In the genomic region with DNA sequence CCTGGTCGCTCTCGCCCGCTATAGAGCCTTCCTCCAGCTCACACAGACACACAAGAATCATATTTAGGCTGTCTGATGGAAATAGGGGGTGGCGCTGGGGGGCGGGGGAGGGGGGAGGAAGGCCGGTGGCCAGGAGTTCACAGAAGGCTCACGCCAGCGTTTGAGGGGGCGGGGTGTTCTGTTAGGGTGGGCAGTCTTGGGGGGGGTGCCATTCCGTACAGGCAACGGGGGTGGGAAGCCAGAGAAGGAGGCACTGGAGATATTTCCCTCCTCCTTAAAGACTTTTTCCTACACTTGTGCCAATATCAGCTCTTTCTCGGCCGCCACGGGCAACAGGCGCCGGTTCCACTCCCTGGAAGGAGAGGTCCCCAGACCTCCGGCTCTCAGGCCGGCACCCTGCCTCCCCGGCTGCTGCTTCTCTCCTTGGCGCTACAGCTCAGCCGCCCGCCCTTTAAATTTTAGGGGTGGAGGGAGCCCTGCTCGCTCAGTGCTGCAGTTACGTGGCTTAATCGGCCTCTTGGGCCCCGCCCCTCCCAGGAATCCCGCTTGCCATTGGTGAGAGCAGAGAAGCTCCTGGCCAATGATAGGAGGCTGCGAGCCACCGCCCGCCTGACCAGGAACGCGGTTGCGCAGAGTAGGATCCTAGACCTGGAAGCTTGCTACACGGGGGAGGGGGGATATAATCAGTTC, we compare ENCODE assay signal across 8 mouse cellular contexts. TPM values are rescaled to one million over a fixed set of nuclear protein-coding genes. Genes with fewer than 3 reads are reported as not detected.
DNase-seq lines count a peak whose midpoint lies in the region; ATAC-seq lines count a peak whose summit lies in the region.

No protein-coding gene starts in this region.

- H3K27ac ChIP-seq in brown adipose tissue, adult 24 weeks (replicated peaks; ENCODE audit: low read depth, low read length): peak overlapping the region; percentile 61; the same call in 1 of the 2 replicates
- peak overlapping the region; percentile 90 for H3K27ac ChIP-seq in heart, embryonic 13.5 days (replicated peaks)
- H3K27ac ChIP-seq in liver, embryonic 13.5 days: peak overlapping the region; percentile 50
- H3K27ac ChIP-seq in stomach, embryonic 16.5 days (ENCODE audit: low read length): peak overlapping the region; percentile 92

- no peaks in the 10 kb centered on the region; the same call in 1 of the 2 replicates for H3K36me3 ChIP-seq in heart, embryonic 13.5 days
- H3K36me3 ChIP-seq in liver, embryonic 13.5 days: no peaks in the 10 kb centered on the region
- no peaks in the 10 kb centered on the region for H3K36me3 ChIP-seq in stomach, embryonic 16.5 days (ENCODE audit: control insufficient read depth, insufficient read depth, low read length)

- peaks cover 18% of the 10 kb centered on the region for H3K4me1 ChIP-seq in brown adipose tissue, adult 24 weeks (ENCODE audit: control insufficient read depth, insufficient read depth, insufficient read length, low read length)
- peaks cover 48% of the 10 kb centered on the region for H3K4me1 ChIP-seq in heart, embryonic 13.5 days
- peaks cover 39% of the 10 kb centered on the region for H3K4me1 ChIP-seq in liver, embryonic 13.5 days (replicated peaks)
- peaks cover 44% of the 10 kb centered on the region for H3K4me1 ChIP-seq in stomach, embryonic 16.5 days (ENCODE audit: control insufficient read depth, insufficient read depth, low read length)

- under 1% methylated on average over 34 of the region's 34 CpGs for WGBS in heart, embryonic 13.5 days
- 1% methylated on average over 32 of the region's 34 CpGs for WGBS in liver, embryonic 13.5 days (ENCODE audit: insufficient replicate concordance)
- under 1% methylated on average over 33 of the region's 34 CpGs for WGBS in stomach, embryonic 16.5 days

- no peaks in the 10 kb centered on the region for H3K9me3 ChIP-seq in heart, embryonic 13.5 days
- no peaks in the 10 kb centered on the region for H3K9me3 ChIP-seq in liver, embryonic 13.5 days (replicated peaks)
- no peaks in the 10 kb centered on the region for H3K9me3 ChIP-seq in stomach, embryonic 16.5 days (replicated peaks; ENCODE audit: control insufficient read depth, low read length)

- H3K4me2 ChIP-seq in heart, embryonic 13.5 days: peak overlapping the region; percentile 90
- H3K4me2 ChIP-seq in liver, embryonic 13.5 days: peak overlapping the region; percentile 90
- peak overlapping the region; percentile 92 for H3K4me2 ChIP-seq in stomach, embryonic 16.5 days (ENCODE audit: low read depth, low read length)

- H3K9ac ChIP-seq in heart, embryonic 13.5 days: peak overlapping the region; percentile 84
- H3K9ac ChIP-seq in liver, embryonic 13.5 days: peak overlapping the region; percentile 69
- H3K9ac ChIP-seq in stomach, embryonic 16.5 days (ENCODE audit: low read length): peak overlapping the region; percentile 78

- no peaks in the 10 kb centered on the region for H3K27me3 ChIP-seq in heart, embryonic 13.5 days (replicated peaks)
- H3K27me3 ChIP-seq in liver, embryonic 13.5 days: peaks cover 37% of the 10 kb centered on the region
- H3K27me3 ChIP-seq in stomach, embryonic 16.5 days (ENCODE audit: control insufficient read depth, insufficient read depth, low read length): no peaks in the 10 kb centered on the region

- ATAC-seq in heart, embryonic 13.5 days (ENCODE audit: extremely low read depth, insufficient number of reproducible peaks, low FRiP score, low TSS enrichment): peak; percentile 79
- ATAC-seq in liver, embryonic 13.5 days (ENCODE audit: low read depth): peak; percentile 98
- peak; percentile 94 for ATAC-seq in stomach, embryonic 16.5 days (ENCODE audit: insufficient read depth, low FRiP score)

- DNase-seq in CD4-positive, CD25-positive, alpha-beta regulatory T cell, adult 2 months (ENCODE audit: low read depth, low spot score): peak; percentile 96
- peak; percentile 40 for DNase-seq in fat pad, adult 2 months (ENCODE audit: extremely low read depth, low read depth, low spot score)
- DNase-seq in kidney, postnatal 10 days: peak; percentile 98
- DNase-seq in liver, embryonic 13.5 days: peak; percentile 95
- peak; percentile 96 for DNase-seq in neural tube, embryonic 10.5 days (ENCODE audit: extremely low spot score, low spot score)

- H3K4me3 ChIP-seq in brown adipose tissue, adult 24 weeks (ENCODE audit: insufficient read depth, low read depth, low read length): peak overlapping the region; percentile 64
- peak overlapping the region; percentile 58 for H3K4me3 ChIP-seq in heart, embryonic 13.5 days
- H3K4me3 ChIP-seq in liver, embryonic 13.5 days (replicated peaks): peak overlapping the region; percentile 62
- peak overlapping the region; percentile 53 for H3K4me3 ChIP-seq in stomach, embryonic 16.5 days (replicated peaks; ENCODE audit: low read length)

RNA-seq across cellular contexts. Expression of gene Creb3l1, which starts 16.2 kb away (rescaled TPM):
- 4.5 and 5.6 TPM in 2 replicates for polyA plus RNA-seq in brown adipose tissue, adult 24 weeks (2012; ENCODE audit: insufficient read depth, insufficient read length, missing spikeins)
- 6.9 and 9.0 TPM in 2 replicates for polyA plus RNA-seq in heart, embryonic 13.5 days (2015; fragmentation: Nextera tagmentation; extraction: Ambion mirVana)
- polyA plus RNA-seq in liver, embryonic 13.5 days (2015; fragmentation: Nextera tagmentation; extraction: Ambion mirVana): 1.1 and 1.4 TPM in 2 replicates
- polyA plus RNA-seq in stomach, embryonic 16.5 days (2015; fragmentation: Nextera tagmentation; extraction: Ambion mirVana): 21.7 and 24.5 TPM in 2 replicates

RNA-seq across cellular contexts. Expression of gene Dgkz, which starts 32.4 kb away (rescaled TPM):
- 8.1 and 11.2 TPM in 2 replicates for polyA plus RNA-seq in brown adipose tissue, adult 24 weeks (2012; ENCODE audit: insufficient read depth, insufficient read length, missing spikeins)
- 37.9 and 43.4 TPM in 2 replicates for polyA plus RNA-seq in heart, embryonic 13.5 days (2015; fragmentation: Nextera tagmentation; extraction: Ambion mirVana)
- polyA plus RNA-seq in liver, embryonic 13.5 days (2015; fragmentation: Nextera tagmentation; extraction: Ambion mirVana): 24.7 and 28.0 TPM in 2 replicates
- 34.9 and 38.3 TPM in 2 replicates for polyA plus RNA-seq in stomach, embryonic 16.5 days (2015; fragmentation: Nextera tagmentation; extraction: Ambion mirVana)

Comparison
In these comparisons a context has a peak if more than half of its experiments do, and no peak if none do; other contexts are left out.
1. Peak in every context shown above with its lines: DNase-seq, ATAC-seq, H3K4me3 ChIP-seq and H3K27ac ChIP-seq.
2. DNase-seq: peak in every context shown above with its lines; median percentile 98 in kidney, postnatal 10 days; 96 in CD4-positive, CD25-positive, alpha-beta regulatory T cell, adult 2 months; 96 in neural tube, embryonic 10.5 days; 95 in liver, embryonic 13.5 days; 40 in fat pad, adult 2 months.